Mouse (Mus musculus) MEL (cell line): Measurements from ENCODE around the gene Rasgef1b. TPM values are rescaled to one million over a fixed set of nuclear protein-coding genes. Genes with fewer than 3 reads are reported as not detected.

Experiments
- DNase-seq: peaks from one replicate; pipeline ENCODE4 v3.0.0; 2011; ENCODE audit warnings: low read depth, low spot score
- H3K27ac ChIP-seq: 2 replicates; pipeline ENCODE4 v1.5.1; 2012; ENCODE audit warnings: low read depth, mild to moderate bottlenecking, control low read depth, low read length, moderate library complexity; ENCODE audit not compliant: control insufficient read depth
- H3K27me3 ChIP-seq, 2 experiments: fragments of 150-350 bp in 1 of 2; sonication (generic) in 1 of 2; 2 replicates each; pipeline ENCODE4 v1.6.1; 2012; ENCODE audit warnings: low read length in 2 of 2, mild to moderate bottlenecking in 2 of 2, improper control_type of control experiment in 1 of 2, moderate library complexity in 1 of 2; ENCODE audit not compliant: insufficient read depth in 2 of 2, control insufficient read depth in 1 of 2
- H3K36me3 ChIP-seq, 2 experiments: 2 replicates each; pipeline ENCODE4 v1.6.1; 2012 to 2014; ENCODE audit warnings: low read length in 2 of 2, improper control_type of control experiment in 1 of 2, inconsistent platforms in 1 of 2, mild to moderate bottlenecking in 1 of 2; ENCODE audit not compliant: insufficient read depth in 2 of 2, control insufficient read depth in 1 of 2
- H3K4me1 ChIP-seq, 2 experiments: fragments of 150-350 bp in 1 of 2; sonication (generic) in 1 of 2; 2 replicates each; pipeline ENCODE4 v1.6.1; 2012; ENCODE audit warnings: low read length in 2 of 2, improper control_type of control experiment in 1 of 2, mild to moderate bottlenecking in 1 of 2; ENCODE audit not compliant: insufficient read depth in 2 of 2, control insufficient read depth in 1 of 2
- H3K4me3 ChIP-seq, 2 experiments: fragments of 150-350 bp in 1 of 2; sonication (generic) in 1 of 2; 2 replicates each; pipeline ENCODE4 v1.5.1; 2012; ENCODE audit warnings: low read depth in 2 of 2, low read length in 2 of 2, mild to moderate bottlenecking in 2 of 2, moderate library complexity in 2 of 2, control low read depth in 1 of 2, improper control_type of control experiment in 1 of 2; ENCODE audit not compliant: control insufficient read depth in 1 of 2, insufficient read depth in 1 of 2
- H3K79me2 ChIP-seq: 2 replicates; pipeline ENCODE4 v1.6.1; 2012; ENCODE audit warnings: mild to moderate bottlenecking, low read length, moderate library complexity; ENCODE audit not compliant: control insufficient read depth, poor library complexity, insufficient read depth
- H3K9ac ChIP-seq: 2 replicates; pipeline ENCODE4 v1.6.1; 2012; ENCODE audit warnings: low read depth, mild to moderate bottlenecking, control low read depth, low read length, moderate library complexity; ENCODE audit not compliant: control insufficient read depth, poor library complexity, severe bottlenecking
- H3K9me3 ChIP-seq: fragments of 150-350 bp; sonication (generic); replicated peaks from 2 replicates; pipeline ENCODE4 v1.6.1; 2012; ENCODE audit warnings: mild to moderate bottlenecking, low read length, improper control_type of control experiment, moderate library complexity; ENCODE audit not compliant: insufficient read depth
- BHLHE40 ChIP-seq: IDR thresholded peaks from 2 replicates; pipeline ENCODE4 v1.6.1; 2012; ENCODE audit warnings: low read depth, mild to moderate bottlenecking, inconsistent platforms, low read length, improper control_type of control experiment, borderline replicate concordance
- CHD2 ChIP-seq: IDR thresholded peaks from 2 replicates; pipeline ENCODE4 v1.6.1; 2011; ENCODE audit warnings: low read length, improper control_type of control experiment
- ELF1 ChIP-seq: IDR thresholded peaks from 2 replicates; pipeline ENCODE4 v1.6.1; 2014; ENCODE audit warnings: low read depth, mild to moderate bottlenecking, inconsistent platforms, low read length, improper control_type of control experiment, moderate library complexity
- EP300 ChIP-seq, 2 experiments: IDR thresholded peaks; 2 replicates each; pipeline ENCODE4 v1.6.1; 2011; ENCODE audit warnings: improper control_type of control experiment in 2 of 2, low read length in 2 of 2, low read depth in 1 of 2, mild to moderate bottlenecking in 1 of 2
- GABPA ChIP-seq: IDR thresholded peaks from 2 replicates; pipeline ENCODE4 v1.6.1; 2012; ENCODE audit warnings: low read depth, mild to moderate bottlenecking, inconsistent platforms, low read length, improper control_type of control experiment, moderate library complexity
- GATA1 ChIP-seq: IDR thresholded peaks from 2 replicates; pipeline ENCODE4 v1.6.1; 2011; ENCODE audit warnings: low read depth, low read length, improper control_type of control experiment
- HCFC1 ChIP-seq: IDR thresholded peaks from 2 replicates; pipeline ENCODE4 v1.6.1; 2012; ENCODE audit warnings: low read depth, mild to moderate bottlenecking, inconsistent platforms, low read length, improper control_type of control experiment, moderate library complexity
- JUND ChIP-seq: IDR thresholded peaks from 2 replicates; pipeline ENCODE4 v1.6.1; 2011; ENCODE audit warnings: low read depth, mild to moderate bottlenecking, improper control_type of control experiment, low read length
- MAZ ChIP-seq: IDR thresholded peaks from 2 replicates; pipeline ENCODE4 v1.6.1; 2012; ENCODE audit warnings: low read depth, mild to moderate bottlenecking, inconsistent platforms, low read length, improper control_type of control experiment
- MEF2A ChIP-seq: IDR thresholded peaks from 2 replicates; pipeline ENCODE4 v1.6.1; 2014; ENCODE audit warnings: low read depth, mild to moderate bottlenecking, inconsistent platforms, low read length, improper control_type of control experiment; ENCODE audit not compliant: poor library complexity, insufficient replicate concordance, severe bottlenecking; ENCODE audit errors: extremely low read depth
- MYB ChIP-seq: IDR thresholded peaks from 2 replicates; pipeline ENCODE4 v1.6.1; 2011; ENCODE audit warnings: mild to moderate bottlenecking, low read depth, low read length, improper control_type of control experiment
- MYC ChIP-seq: IDR thresholded peaks from 2 replicates; pipeline ENCODE4 v1.6.1; 2011; ENCODE audit warnings: low read depth, mild to moderate bottlenecking, low read length, improper control_type of control experiment, moderate library complexity
- NELFE ChIP-seq: IDR thresholded peaks from 2 replicates; pipeline ENCODE4 v1.6.1; 2011; ENCODE audit warnings: low read depth, low read length, improper control_type of control experiment
- NRF1 ChIP-seq: IDR thresholded peaks from 2 replicates; pipeline ENCODE4 v1.6.1; 2014; ENCODE audit warnings: low read depth, mild to moderate bottlenecking, inconsistent platforms, low read length, improper control_type of control experiment, moderate library complexity; ENCODE audit not compliant: poor library complexity, insufficient read depth, severe bottlenecking
- POLR2A ChIP-seq, 2 experiments: IDR thresholded peaks; 2 replicates each; pipeline ENCODE4 v1.6.1; 2011 to 2012; ENCODE audit warnings: low read length in 2 of 2, mild to moderate bottlenecking in 2 of 2, control low read depth in 1 of 2, improper control_type of control experiment in 1 of 2, low read depth in 1 of 2, moderate library complexity in 1 of 2; ENCODE audit not compliant: control insufficient read depth in 1 of 2, insufficient read depth in 1 of 2, poor library complexity in 1 of 2
- RCOR1 ChIP-seq: IDR thresholded peaks from 2 replicates; pipeline ENCODE4 v1.6.1; 2012; ENCODE audit warnings: low read depth, mild to moderate bottlenecking, inconsistent platforms, low read length, improper control_type of control experiment
- TAL1 ChIP-seq: IDR thresholded peaks from 2 replicates; pipeline ENCODE4 v1.6.1; 2012; ENCODE audit warnings: mild to moderate bottlenecking, inconsistent platforms, low read length, moderate library complexity, mixed read lengths
- TBP ChIP-seq: IDR thresholded peaks from 2 replicates; pipeline ENCODE4 v1.8.0; 2011; ENCODE audit warnings: low read depth, low read length, improper control_type of control experiment
- TCF12 ChIP-seq: IDR thresholded peaks from 2 replicates; pipeline ENCODE4 v1.6.1; 2014; ENCODE audit warnings: low read depth, mild to moderate bottlenecking, inconsistent platforms, low read length, improper control_type of control experiment, moderate library complexity
- UBTF ChIP-seq: IDR thresholded peaks from 2 replicates; pipeline ENCODE4 v1.6.1; 2012; ENCODE audit warnings: low read depth, mild to moderate bottlenecking, inconsistent platforms, low read length, improper control_type of control experiment, moderate library complexity, borderline replicate concordance; ENCODE audit not compliant: insufficient read depth
- ZKSCAN1 ChIP-seq: IDR thresholded peaks from 2 replicates; pipeline ENCODE4 v1.6.1; 2012; ENCODE audit warnings: low read depth, mild to moderate bottlenecking, inconsistent platforms, low read length, improper control_type of control experiment, moderate library complexity
- ZMIZ1 ChIP-seq: IDR thresholded peaks from 2 replicates; pipeline ENCODE4 v1.6.1; 2012; ENCODE audit warnings: low read depth, mild to moderate bottlenecking, inconsistent platforms, low read length, improper control_type of control experiment, moderate library complexity
- ZNF384 ChIP-seq: IDR thresholded peaks from 2 replicates; pipeline ENCODE4 v1.6.1; 2012; ENCODE audit warnings: low read depth, mild to moderate bottlenecking, inconsistent platforms, low read length, improper control_type of control experiment
- polyA plus RNA-seq, 2 experiments: library from polyadenylated mRNA; stranded (reverse) in 1 of 2; unstranded in 1 of 2; fragments of >175 nt in 1 of 2; fragments of >200 nt in 1 of 2; gene quantifications; 2 replicates each; pipeline versions ENCODE4 v1.2.1 to v1.2.4; 2012; ENCODE audit warnings: low replicate concordance in 2 of 2, low read depth in 1 of 2; ENCODE audit not compliant: insufficient read length in 2 of 2, insufficient read depth in 1 of 2, missing spikeins in 1 of 2
- total RNA-seq: library from RNA; depleted of rRNA; stranded (reverse); fragments of 300-350 nt; gene quantifications from 2 replicates; pipeline ENCODE4 v1.2.3, GENCODE M21; 2012

Rasgef1b gene
- total and polyA plus RNA-seq, 3 experiments = not detected

DNA sequence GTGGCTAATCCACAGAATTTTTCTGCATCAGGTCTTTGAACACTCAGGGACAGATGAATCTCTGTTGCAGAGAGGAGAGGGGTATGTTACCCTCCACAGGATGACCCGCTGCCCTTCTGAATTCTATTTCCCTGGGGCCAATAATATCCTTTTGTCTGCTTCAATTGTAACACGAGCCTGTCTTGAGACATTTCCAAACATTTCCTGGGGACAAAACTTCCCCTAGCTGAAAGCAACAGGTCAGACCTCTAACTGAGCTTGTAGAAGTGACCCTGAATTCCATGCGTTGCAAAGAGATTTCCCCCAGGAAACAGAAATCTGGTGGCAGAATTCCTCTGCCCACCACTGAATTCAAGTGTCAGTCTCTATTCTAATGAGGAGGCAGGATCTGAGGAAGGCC is 169.1 kb downstream of the Rasgef1b start:
- Histone ChIP-seq H3K9me3 (no peaks in the 10 kb centered on the region), H3K9ac (no peak overlapping the region), H3K79me2 (no peaks in the 10 kb centered on the region), H3K27ac (no peak overlapping the region), H3K4me1 (no peaks in the 10 kb centered on the region), H3K27me3 (no peaks in the 10 kb centered on the region), H3K36me3 (no peaks in the 10 kb centered on the region), H3K4me3 (no peak overlapping the region)
- no peak for TF ChIP-seq ZKSCAN1
- TF ChIP-seq ZMIZ1 = no peak
- no peak for TF ChIP-seq GABPA
- no peak for TF ChIP-seq BHLHE40
- TF ChIP-seq GATA1 = no peak
- no peak for TF ChIP-seq MYB
- TF ChIP-seq CHD2 = no peak
- TF ChIP-seq POLR2A (IDR thresholded peaks at IDR 0.05; ENCODE audit: control insufficient read depth in 1 of 2, insufficient read depth in 1 of 2, low read depth in 1 of 2, low read length in 2 of 2, poor library complexity in 1 of 2) = no peak
- TF ChIP-seq MYC = no peak
- no peak for TF ChIP-seq HCFC1
- TF ChIP-seq NRF1 = no peak
- no peak for TF ChIP-seq MEF2A
- no peak for TF ChIP-seq ZNF384
- no peak for TF ChIP-seq MAZ
- TF ChIP-seq EP300 (IDR thresholded peaks at IDR 0.05; ENCODE audit: low read depth in 1 of 2, low read length in 2 of 2) = no peak
- no peak for DNase-seq

GRCm38 (mm10) chr5:99558231-99558630 is 170.6 kb downstream of the Rasgef1b start:
- no peaks in the 10 kb centered on the region for H3K79me2 ChIP-seq
- DNase-seq = no peak
- no peaks in the 10 kb centered on the region for H3K27me3 ChIP-seq
- no peak for TF ChIP-seq NELFE
- H3K27ac ChIP-seq = no peak overlapping the region
- H3K36me3 ChIP-seq = no peaks in the 10 kb centered on the region
- no peak overlapping the region for H3K9ac ChIP-seq
- H3K9me3 ChIP-seq = no peaks in the 10 kb centered on the region
- no peak overlapping the region for H3K4me3 ChIP-seq
- H3K4me1 ChIP-seq = no peaks in the 10 kb centered on the region

DNA sequence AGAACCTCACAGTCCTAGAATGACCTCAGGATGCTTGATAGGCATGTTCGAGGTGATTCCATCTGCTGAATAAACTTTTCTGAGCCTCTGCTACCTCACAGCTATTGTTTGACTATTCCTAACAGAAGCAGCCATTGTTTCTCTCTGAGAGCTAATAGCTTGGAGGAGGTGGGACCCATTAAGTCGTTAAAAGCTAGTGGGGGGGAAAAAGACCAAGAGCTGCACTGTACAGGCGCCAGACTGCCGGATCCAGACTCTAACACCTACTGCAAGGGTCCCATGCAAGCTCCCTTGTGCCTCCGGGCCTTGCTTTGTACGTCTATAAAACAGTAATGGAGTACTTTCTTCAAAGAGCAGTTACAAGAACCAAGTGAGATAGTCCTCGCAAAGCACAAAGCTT is 176.2 kb downstream of the Rasgef1b start:
- H3K4me3 ChIP-seq = no peak overlapping the region
- no peak for TF ChIP-seq RCOR1
- no peak for TF ChIP-seq TAL1
- TF ChIP-seq TBP = no peak
- no peak for TF ChIP-seq ZKSCAN1
- no peak for TF ChIP-seq MYB
- no peak for TF ChIP-seq JUND
- no peak for TF ChIP-seq HCFC1
- no peak for TF ChIP-seq UBTF
- no peak for TF ChIP-seq MEF2A
- no peak for TF ChIP-seq ZMIZ1
- no peak for TF ChIP-seq TCF12
- no peak for TF ChIP-seq NRF1
- TF ChIP-seq GATA1 = no peak
- TF ChIP-seq ELF1 = no peak
- no peak for TF ChIP-seq POLR2A (IDR thresholded peaks at IDR 0.05; ENCODE audit: control insufficient read depth in 1 of 2, insufficient read depth in 1 of 2, low read depth in 1 of 2, low read length in 2 of 2, poor library complexity in 1 of 2)
- no peak for TF ChIP-seq CHD2
- H3K27me3 ChIP-seq = no peaks in the 10 kb centered on the region
- no peaks in the 10 kb centered on the region for H3K36me3 ChIP-seq
- no peak overlapping the region for H3K27ac ChIP-seq
- DNase-seq = no peak
- H3K4me1 ChIP-seq = no peaks in the 10 kb centered on the region
- no peaks in the 10 kb centered on the region for H3K9me3 ChIP-seq
- H3K9ac ChIP-seq = no peak overlapping the region
- no peaks in the 10 kb centered on the region for H3K79me2 ChIP-seq
